Mouse (Mus musculus) bone marrow macrophage, adult 2 months (primary cell): ENCODE measurements at regions not wholly inside any gene's neighbourhood (a gene's known extent, or its start where the extent isn't known, plus 50 kb on each side); places are given as distances from the start of the nearest gene placed in this dataset.

Experiments
- CTCF ChIP-seq: IDR thresholded peaks from 2 replicates; pipeline ENCODE4 v1.5.1; 2012; ENCODE audit warnings: low read depth, mild to moderate bottlenecking, low read length, moderate library complexity
- POLR2A ChIP-seq: IDR thresholded peaks from 2 replicates; pipeline ENCODE4 v1.6.1; 2012; ENCODE audit warnings: mild to moderate bottlenecking, low read depth, low read length, borderline replicate concordance

GRCm38 (mm10) chr8:103643621-103644020, 457.8 kb upstream of the Cdh5 start:
- no peak for TF ChIP-seq POLR2A
- TF ChIP-seq CTCF, result no peak
